Comparison of ENCODE assay signal across 8 mouse cellular contexts in genomic region chr16:32607562-32608343, GRCm38 (mm10). TPM values are rescaled to one million over a fixed set of nuclear protein-coding genes. Genes with fewer than 3 reads are reported as not detected.
A peak's percentile ranks its signal among the peaks of the same experiment; 100 is the strongest.
DNase-seq lines count a peak whose midpoint lies in the region; ATAC-seq and TF ChIP-seq lines count a peak whose summit lies in the region.

No protein-coding gene starts in this region.

- no peak for TF ChIP-seq POLR2A in bone marrow macrophage, adult 2 months (IDR thresholded peaks at IDR 0.05; ENCODE audit: borderline replicate concordance, low read depth, low read length)

- DNase-seq in heart, postnatal 10 days = no peak
- no peak for DNase-seq in right cerebral cortex, postnatal 4 days
- no peak for DNase-seq in left cerebral cortex, postnatal 25 days (ENCODE audit: low spot score in 2 of 2)
- DNase-seq in adrenal gland, postnatal 25 days = no peak

- H3K36me3 ChIP-seq in heart, embryonic 15.5 days = no peaks in the 10 kb centered on the region
- H3K36me3 ChIP-seq in hindbrain, embryonic 16.5 days (ENCODE audit: control insufficient read depth, insufficient read depth, low read length) = no peaks in the 10 kb centered on the region
- no peaks in the 10 kb centered on the region for H3K36me3 ChIP-seq in midbrain, embryonic 12.5 days

- no peak overlapping the region for H3K9ac ChIP-seq in heart, embryonic 15.5 days
- no peak overlapping the region; the same call in 1 of the 2 replicates for H3K9ac ChIP-seq in hindbrain, embryonic 16.5 days (ENCODE audit: low read depth, low read length)
- no peak overlapping the region for H3K9ac ChIP-seq in midbrain, embryonic 12.5 days (replicated peaks)

- intact Hi-C loops in heart, postnatal 10 days (cut with DNase I) = no loop called here
- intact Hi-C loops in left cerebral cortex, postnatal 25 days (cut with DNase I) = loop anchor here (1.0 kb wide), 1 partner anchor 91 kb away; no protein-coding TSS in a partner anchor

- H3K4me1 ChIP-seq in heart, embryonic 15.5 days (replicated peaks) = peaks cover 15% of the 10 kb centered on the region
- H3K4me1 ChIP-seq in bone marrow macrophage, adult 2 months (ENCODE audit: control insufficient read depth, insufficient read depth, low read length) = peaks cover 15% of the 10 kb centered on the region
- H3K4me1 ChIP-seq in hindbrain, embryonic 16.5 days (ENCODE audit: control insufficient read depth, insufficient read depth, low read depth, low read length) = peaks cover 8% of the 10 kb centered on the region
- H3K4me1 ChIP-seq in midbrain, embryonic 12.5 days = peaks cover 15% of the 10 kb centered on the region

- peak overlapping the region; percentile 93; the same call in 1 of the 2 replicates for H3K4me2 ChIP-seq in heart, embryonic 15.5 days
- peak overlapping the region; percentile 70 for H3K4me2 ChIP-seq in hindbrain, embryonic 16.5 days (ENCODE audit: low read length)
- H3K4me2 ChIP-seq in midbrain, embryonic 12.5 days (replicated peaks) = peak overlapping the region; percentile 66

- peak overlapping the region; percentile 97 for H3K27ac ChIP-seq in heart, embryonic 15.5 days
- H3K27ac ChIP-seq in bone marrow macrophage, adult 2 months (ENCODE audit: insufficient read depth, low read depth, low read length) = peak overlapping the region; percentile 79
- H3K27ac ChIP-seq in hindbrain, embryonic 16.5 days (ENCODE audit: low read depth, low read length) = no peak overlapping the region; the same call in 1 of the 2 replicates
- no peak overlapping the region for H3K27ac ChIP-seq in midbrain, embryonic 12.5 days (replicated peaks)

- TF ChIP-seq CTCF in bone marrow macrophage, adult 2 months (IDR thresholded peaks at IDR 0.05; ENCODE audit: low read depth, low read length) = no peak

- H3K4me3 ChIP-seq in heart, embryonic 15.5 days = no peak overlapping the region
- H3K4me3 ChIP-seq in bone marrow macrophage, adult 2 months (ENCODE audit: insufficient read depth, low read length) = no peak overlapping the region
- H3K4me3 ChIP-seq in hindbrain, embryonic 16.5 days (ENCODE audit: low read length) = no peak overlapping the region; the same call in 1 of the 2 replicates
- H3K4me3 ChIP-seq in midbrain, embryonic 12.5 days = no peak overlapping the region

- no peak for ATAC-seq in heart, embryonic 15.5 days (replicated peaks; ENCODE audit: insufficient number of reproducible peaks, insufficient read depth, low FRiP score, low read depth)
- ATAC-seq in hindbrain, embryonic 16.5 days = no peak
- no peak for ATAC-seq in midbrain, embryonic 12.5 days (ENCODE audit: low FRiP score, low read depth)

- no peaks in the 10 kb centered on the region for H3K27me3 ChIP-seq in heart, embryonic 15.5 days
- no peaks in the 10 kb centered on the region for H3K27me3 ChIP-seq in hindbrain, embryonic 16.5 days (replicated peaks; ENCODE audit: control insufficient read depth, insufficient read depth, low read length)
- H3K27me3 ChIP-seq in midbrain, embryonic 12.5 days = peaks cover 18% of the 10 kb centered on the region

- WGBS in heart, embryonic 15.5 days = 43% methylated on average over 7 of the region's 7 CpGs
- 56% methylated on average over 7 of the region's 7 CpGs for WGBS in hindbrain, embryonic 16.5 days
- 53% methylated on average over 7 of the region's 7 CpGs for WGBS in midbrain, embryonic 12.5 days

- H3K9me3 ChIP-seq in heart, embryonic 15.5 days (replicated peaks) = no peaks in the 10 kb centered on the region
- no peaks in the 10 kb centered on the region for H3K9me3 ChIP-seq in hindbrain, embryonic 16.5 days (ENCODE audit: control insufficient read depth, low read length)
- no peaks in the 10 kb centered on the region for H3K9me3 ChIP-seq in midbrain, embryonic 12.5 days

RNA-seq across cellular contexts. Expression of gene Tfrc, which starts 1.0 kb away (rescaled TPM):
- 34.5 and 34.8 TPM in 2 replicates for polyA plus RNA-seq in heart, embryonic 15.5 days (2015; fragmentation: Nextera tagmentation; extraction: Ambion mirVana)
- total RNA-seq in heart, postnatal 10 days (2021) = 100 to 1,000 TPM; 180 to 317 TPM
- 45.0 and 47.0 TPM in 2 replicates for polyA plus RNA-seq in bone marrow macrophage, adult 2 months (2012; ENCODE audit: insufficient read depth, insufficient read length, missing spikeins)
- polyA plus RNA-seq in hindbrain, embryonic 16.5 days (2015; fragmentation: Nextera tagmentation; extraction: Ambion mirVana) = 26.3 and 36.5 TPM in 2 replicates
- 61.0 and 64.1 TPM in 2 replicates for polyA plus RNA-seq in midbrain, embryonic 12.5 days (2016; fragmentation: Nextera tagmentation; extraction: Ambion mirVana)
- 10 to 100 TPM; 71.0 to 79.9 TPM for total RNA-seq in left cerebral cortex, postnatal 25 days (2021)
- 37.9 and 42.6 TPM in 2 replicates for total RNA-seq in adrenal gland, postnatal 25 days (2021)

RNA-seq across cellular contexts. Expression of gene Tnk2, which starts 35.9 kb away (rescaled TPM):
- polyA plus RNA-seq in heart, embryonic 15.5 days (2015; fragmentation: Nextera tagmentation; extraction: Ambion mirVana) = 6.9 and 9.5 TPM in 2 replicates
- total RNA-seq in heart, postnatal 10 days (2021) = 10 to 100 TPM; 39.0 to 41.3 TPM
- 3.5 and 6.8 TPM in 2 replicates for polyA plus RNA-seq in bone marrow macrophage, adult 2 months (2012; ENCODE audit: insufficient read depth, insufficient read length, missing spikeins)
- 19.3 and 22.6 TPM in 2 replicates for polyA plus RNA-seq in hindbrain, embryonic 16.5 days (2015; fragmentation: Nextera tagmentation; extraction: Ambion mirVana)
- 9.5 and 11.9 TPM in 2 replicates for polyA plus RNA-seq in midbrain, embryonic 12.5 days (2016; fragmentation: Nextera tagmentation; extraction: Ambion mirVana)
- total RNA-seq in left cerebral cortex, postnatal 25 days (2021) = 100 to 1,000 TPM; 179 to 184 TPM
- 34.8 and 52.2 TPM in 2 replicates for total RNA-seq in adrenal gland, postnatal 25 days (2021)

Comparison
In these comparisons a context has a peak if more than half of its experiments do, and no peak if none do; other contexts are left out.
1. H3K27ac ChIP-seq: peak in heart, embryonic 15.5 days (single experiment) and bone marrow macrophage, adult 2 months (single experiment); none in hindbrain, embryonic 16.5 days (single experiment) and midbrain, embryonic 12.5 days (single experiment).
2. Peak in every context shown above with its lines, with median percentiles within 50 percentile points of each other: H3K4me2 ChIP-seq.